Mouse (Mus musculus): ENCODE measurements around the gene Gm29609. TPM values are rescaled to one million over a fixed set of nuclear protein-coding genes. Genes with fewer than 3 reads are reported as not detected.

The Gm29609 gene
- polyA plus RNA-seq (2014; fragmentation: Illumina TruSeq; extraction: RNeasy Lipid Tissue Mini Kit (QIAGEN cat#74804); ENCODE audit: low read depth, low replicate concordance): 1.3 TPM

GRCm38 (mm10) chr5:31179766-31180630 is at the start of gene Gm29609, which contains the start of gene Gtf3c2:
Gm29609 (minus strand) TSS chr5:31179911.
Gtf3c2 (minus strand) TSS chr5:31180144.

GRCm38 (mm10) chr5:31220448-31221303 is 41.0 kb upstream of the Gm29609 start, which contains the start of gene Ppm1g:
Ppm1g (minus strand) TSS chr5:31220687.

GRCm38 (mm10) chr5:31201742-31202590 is 22.3 kb upstream of the Gm29609 start, which contains the start of gene Zfp513:
Zfp513 (minus strand) TSS chr5:31202303.

GRCm38 (mm10) chr5:31192939-31193630 is 13.4 kb upstream of the Gm29609 start, which contains the start of the genes Snx17 and Eif2b4:
Snx17 (plus strand) TSS chr5:31193227.
Eif2b4 (minus strand) TSS chr5:31193430.

GRCm38 (mm10) chr5:31154152-31154553 is 25.6 kb downstream of the Gm29609 start, which contains the start of gene Mpv17:
Mpv17 (minus strand) TSS chr5:31154251.

GRCm38 (mm10) chr5:31138241-31138967 is 41.3 kb downstream of the Gm29609 start, which contains the start of gene Ucn:
Ucn (minus strand) TSS chr5:31138829.

GRCm38 (mm10) chr5:31116354-31116753 is 63.4 kb downstream of the Gm29609 start, which contains the start of gene Trim54:
Trim54 (plus strand) TSS chr5:31116712.

GRCm38 (mm10) chr5:31108000-31108490 is 71.7 kb downstream of the Gm29609 start, which contains the start of gene Slc30a3:
Slc30a3 (minus strand) TSS chr5:31108237.

GRCm38 (mm10) chr5:31105814-31106335 is 73.8 kb downstream of the Gm29609 start, which contains the start of gene Dnajc5g:
Dnajc5g (plus strand) TSS chr5:31106285.

Other genes starting within 250 kb of the Gm29609 start
- 1.3 TPM for gene Cgref1, start 234.3 kb downstream of the Gm29609 start, polyA plus RNA-seq (2014; fragmentation: Illumina TruSeq; extraction: RNeasy Lipid Tissue Mini Kit (QIAGEN cat#74804); ENCODE audit: low read depth, low replicate concordance)
- gene Preb, start 219.6 kb downstream of the Gm29609 start, polyA plus RNA-seq (2014; fragmentation: Illumina TruSeq; extraction: RNeasy Lipid Tissue Mini Kit (QIAGEN cat#74804); ENCODE audit: low read depth, low replicate concordance): 91.3 TPM
- 2.1 TPM for gene Tcf23, start 211.2 kb downstream of the Gm29609 start, polyA plus RNA-seq (2014; fragmentation: Illumina TruSeq; extraction: RNeasy Lipid Tissue Mini Kit (QIAGEN cat#74804); ENCODE audit: low read depth, low replicate concordance)
- 83.6 TPM for gene Atraid, start 131.6 kb downstream of the Gm29609 start, polyA plus RNA-seq (2014; fragmentation: Illumina TruSeq; extraction: RNeasy Lipid Tissue Mini Kit (QIAGEN cat#74804); ENCODE audit: low read depth, low replicate concordance)
- gene Slc5a6, start 131.0 kb downstream of the Gm29609 start, polyA plus RNA-seq (2014; fragmentation: Illumina TruSeq; extraction: RNeasy Lipid Tissue Mini Kit (QIAGEN cat#74804); ENCODE audit: low read depth, low replicate concordance): 14.1 TPM
- gene Cad, start 125.1 kb downstream of the Gm29609 start, polyA plus RNA-seq (2014; fragmentation: Illumina TruSeq; extraction: RNeasy Lipid Tissue Mini Kit (QIAGEN cat#74804); ENCODE audit: low read depth, low replicate concordance): 12.7 TPM
- not detected for gene Dnajc5g, start 73.6 kb downstream of the Gm29609 start, polyA plus RNA-seq (2014; fragmentation: Illumina TruSeq; extraction: RNeasy Lipid Tissue Mini Kit (QIAGEN cat#74804); ENCODE audit: low read depth, low replicate concordance)
- gene Slc30a3, start 71.7 kb downstream of the Gm29609 start, polyA plus RNA-seq (2014; fragmentation: Illumina TruSeq; extraction: RNeasy Lipid Tissue Mini Kit (QIAGEN cat#74804); ENCODE audit: low read depth, low replicate concordance): not detected
- 266 TPM for gene Trim54, start 63.2 kb downstream of the Gm29609 start, polyA plus RNA-seq (2014; fragmentation: Illumina TruSeq; extraction: RNeasy Lipid Tissue Mini Kit (QIAGEN cat#74804); ENCODE audit: low read depth, low replicate concordance)
- gene Ucn, start 41.1 kb downstream of the Gm29609 start, polyA plus RNA-seq (2014; fragmentation: Illumina TruSeq; extraction: RNeasy Lipid Tissue Mini Kit (QIAGEN cat#74804); ENCODE audit: low read depth, low replicate concordance): not detected
- 118 TPM for gene Mpv17, start 25.7 kb downstream of the Gm29609 start, polyA plus RNA-seq (2014; fragmentation: Illumina TruSeq; extraction: RNeasy Lipid Tissue Mini Kit (QIAGEN cat#74804); ENCODE audit: low read depth, low replicate concordance)
- 43.8 TPM for gene Gtf3c2, start 233 bp upstream of the Gm29609 start, polyA plus RNA-seq (2014; fragmentation: Illumina TruSeq; extraction: RNeasy Lipid Tissue Mini Kit (QIAGEN cat#74804); ENCODE audit: low read depth, low replicate concordance)
- gene Snx17, start 13.3 kb upstream of the Gm29609 start, polyA plus RNA-seq (2014; fragmentation: Illumina TruSeq; extraction: RNeasy Lipid Tissue Mini Kit (QIAGEN cat#74804); ENCODE audit: low read depth, low replicate concordance): 62.4 TPM
- gene Eif2b4, start 13.5 kb upstream of the Gm29609 start, polyA plus RNA-seq (2014; fragmentation: Illumina TruSeq; extraction: RNeasy Lipid Tissue Mini Kit (QIAGEN cat#74804); ENCODE audit: low read depth, low replicate concordance): 48.9 TPM
- gene Zfp513, start 22.4 kb upstream of the Gm29609 start, polyA plus RNA-seq (2014; fragmentation: Illumina TruSeq; extraction: RNeasy Lipid Tissue Mini Kit (QIAGEN cat#74804); ENCODE audit: low read depth, low replicate concordance): 10.8 TPM
- gene Ppm1g, start 40.8 kb upstream of the Gm29609 start, polyA plus RNA-seq (2014; fragmentation: Illumina TruSeq; extraction: RNeasy Lipid Tissue Mini Kit (QIAGEN cat#74804); ENCODE audit: low read depth, low replicate concordance): 53.4 TPM
- 106 TPM for gene Nrbp1, start 61.0 kb upstream of the Gm29609 start, polyA plus RNA-seq (2014; fragmentation: Illumina TruSeq; extraction: RNeasy Lipid Tissue Mini Kit (QIAGEN cat#74804); ENCODE audit: low read depth, low replicate concordance)
- gene Gm9970, start 61.3 kb upstream of the Gm29609 start, polyA plus RNA-seq (2014; fragmentation: Illumina TruSeq; extraction: RNeasy Lipid Tissue Mini Kit (QIAGEN cat#74804); ENCODE audit: low read depth, low replicate concordance): not detected
- gene Krtcap3, start 71.8 kb upstream of the Gm29609 start, polyA plus RNA-seq (2014; fragmentation: Illumina TruSeq; extraction: RNeasy Lipid Tissue Mini Kit (QIAGEN cat#74804); ENCODE audit: low read depth, low replicate concordance): 3.0 TPM
- gene Ift172, start 111.2 kb upstream of the Gm29609 start, polyA plus RNA-seq (2014; fragmentation: Illumina TruSeq; extraction: RNeasy Lipid Tissue Mini Kit (QIAGEN cat#74804); ENCODE audit: low read depth, low replicate concordance): 35.3 TPM
- 7.4 TPM for gene Fndc4, start 116.2 kb upstream of the Gm29609 start, polyA plus RNA-seq (2014; fragmentation: Illumina TruSeq; extraction: RNeasy Lipid Tissue Mini Kit (QIAGEN cat#74804); ENCODE audit: low read depth, low replicate concordance)
- gene Gckr, start 117.5 kb upstream of the Gm29609 start, polyA plus RNA-seq (2014; fragmentation: Illumina TruSeq; extraction: RNeasy Lipid Tissue Mini Kit (QIAGEN cat#74804); ENCODE audit: low read depth, low replicate concordance): not detected

All from heart, adult 10 weeks (tissue).